Mouse (Mus musculus) urinary bladder, adult 2 months (tissue): ENCODE data around the gene Spire2. TPM values are rescaled to one million over a fixed set of nuclear protein-coding genes. Genes with fewer than 3 reads are reported as not detected.
A peak's percentile ranks its signal among the peaks of the same experiment; 100 is the strongest.

ENCODE experiments used
- DNase-seq: peaks from one replicate; pipeline ENCODE4 v3.0.0; 2022; ENCODE audit warnings: low spot score
- polyA plus RNA-seq: library from polyadenylated mRNA; depleted of rRNA; stranded (reverse); fragments of >200 nt; gene quantifications from 2 replicates; pipeline ENCODE4 v1.2.3, GENCODE M21; 2012

The Spire2 gene
- polyA plus RNA-seq, 1 experiment: 4.8 TPM

DNA sequence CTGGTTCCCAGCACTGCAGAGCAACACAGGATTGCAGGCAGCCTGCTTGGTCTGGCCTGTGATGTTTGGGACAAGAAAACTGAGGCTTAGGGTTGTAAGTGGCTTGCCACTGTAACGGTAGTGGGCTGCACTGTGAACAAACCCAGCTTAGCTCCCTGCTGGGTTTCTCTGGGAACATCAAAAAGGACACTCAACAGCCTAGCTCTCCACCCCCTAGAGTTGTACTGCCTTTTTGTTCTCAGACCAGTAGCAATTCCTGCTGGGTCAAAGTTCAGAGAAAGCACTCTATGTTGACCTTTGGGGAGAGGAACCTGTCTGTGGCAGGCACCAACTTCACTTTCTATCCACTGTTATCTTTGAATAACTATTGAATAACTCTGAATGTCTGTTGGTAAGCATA lies 2.0 kb downstream of the Spire2 start:
- DNase-seq: no peak

DNA sequence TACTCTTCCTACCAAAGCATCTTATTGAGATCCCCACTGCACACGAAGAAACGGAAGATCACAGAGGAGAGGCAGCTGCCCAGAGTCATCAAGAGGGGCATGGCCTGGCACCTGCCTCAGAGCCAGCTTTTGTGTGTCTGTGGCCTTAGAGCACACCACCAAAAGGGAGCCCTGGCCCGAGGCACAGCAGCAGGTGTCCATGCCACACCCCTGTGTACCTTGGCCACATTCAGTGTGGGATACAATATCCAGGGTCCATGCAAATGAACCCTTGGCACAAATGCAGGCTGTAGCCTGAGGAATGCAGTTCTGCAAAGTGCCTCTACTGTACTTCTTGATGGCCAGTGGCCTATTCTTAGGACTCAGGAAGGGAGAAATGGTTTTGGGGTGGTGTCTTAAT lies 5.0 kb downstream of the Spire2 start:
- DNase-seq: no peak

DNA sequence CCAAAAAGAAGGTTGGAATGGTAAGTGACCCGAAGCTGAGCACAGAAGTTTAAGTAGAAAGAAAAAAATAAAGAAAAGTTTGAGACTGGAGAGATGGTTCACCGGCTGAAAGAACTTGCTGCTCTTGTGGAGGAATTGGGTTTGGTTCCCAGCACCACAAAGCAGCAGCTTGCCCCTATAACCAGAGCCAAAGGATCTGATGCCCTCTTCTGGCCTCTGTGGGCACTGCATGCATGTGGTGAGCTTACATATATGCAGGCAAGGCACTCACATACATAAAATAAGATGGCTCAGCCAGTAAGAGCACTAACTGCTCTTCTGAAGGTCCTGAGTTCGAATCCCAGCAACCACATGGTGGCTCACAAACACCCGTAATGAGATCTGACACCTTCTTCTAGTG lies 7.6 kb downstream of the Spire2 start:
- no peak for DNase-seq

DNA sequence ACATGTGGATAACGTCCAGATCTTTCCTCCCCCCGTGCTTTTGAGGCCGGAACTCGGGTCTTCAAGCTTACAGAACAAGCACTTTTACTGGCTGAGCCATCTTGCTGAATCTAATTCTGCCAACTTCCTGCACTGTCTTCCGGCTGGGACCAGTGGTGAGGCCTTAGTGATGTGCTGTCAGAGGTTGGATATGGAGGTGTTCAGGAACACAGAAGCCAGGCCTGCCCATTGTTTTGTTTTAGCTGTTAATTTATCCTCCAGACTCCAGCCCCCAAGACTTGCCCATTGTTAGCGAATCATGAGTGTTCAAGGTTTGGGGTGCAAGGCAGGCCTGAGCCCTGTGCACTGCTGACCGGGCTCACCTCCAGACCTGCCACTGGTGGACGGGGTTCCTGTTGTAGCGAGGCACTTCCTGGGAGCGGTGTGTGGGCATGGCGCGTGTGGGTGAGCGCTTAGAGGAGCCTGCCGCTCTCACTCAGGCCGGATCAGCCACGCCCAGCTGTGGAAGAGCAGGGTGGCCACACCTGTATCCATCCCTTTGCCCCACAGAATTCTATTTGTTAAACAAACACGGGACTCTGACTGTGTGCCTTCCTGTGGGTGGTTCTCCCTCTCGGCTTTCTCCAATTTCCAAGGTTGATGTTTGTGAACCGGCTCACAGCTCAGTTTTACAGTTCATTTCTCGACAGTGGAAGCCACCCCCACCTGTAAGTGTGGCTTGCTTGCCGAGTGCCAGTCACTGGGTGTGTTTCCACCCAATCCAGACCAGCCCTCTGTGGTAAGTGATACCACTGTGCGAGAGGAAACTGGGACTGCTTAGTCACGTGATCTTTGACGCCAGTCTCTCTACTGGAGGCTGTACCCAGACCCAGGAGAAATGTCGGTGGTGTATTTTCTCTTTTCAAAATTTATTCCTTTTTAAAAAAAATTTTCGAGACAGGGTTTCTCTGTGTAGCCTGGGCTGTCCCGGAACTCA lies 8.8 kb downstream of the Spire2 start:
- no peak for DNase-seq

DNA sequence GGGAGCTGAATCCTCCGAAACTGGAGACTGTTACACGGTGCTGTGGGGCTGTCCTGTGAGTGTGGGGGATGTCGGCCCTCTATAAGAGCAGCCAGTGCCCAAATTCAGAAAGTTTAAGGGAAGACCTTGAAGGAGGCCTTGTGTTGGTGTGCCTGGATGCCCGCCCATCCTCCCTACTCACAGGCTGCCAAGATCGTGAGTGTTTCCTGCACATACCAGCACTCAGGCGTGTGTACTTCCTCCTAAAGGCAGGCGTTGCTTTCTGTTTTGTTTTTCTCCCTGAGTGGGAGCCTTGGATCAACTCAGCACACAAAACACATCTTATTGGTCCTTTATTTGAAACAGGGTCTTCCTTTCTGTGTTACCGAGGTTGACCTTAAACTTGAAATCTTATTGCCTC lies 9.7 kb downstream of the Spire2 start:
- DNase-seq: no peak

DNA sequence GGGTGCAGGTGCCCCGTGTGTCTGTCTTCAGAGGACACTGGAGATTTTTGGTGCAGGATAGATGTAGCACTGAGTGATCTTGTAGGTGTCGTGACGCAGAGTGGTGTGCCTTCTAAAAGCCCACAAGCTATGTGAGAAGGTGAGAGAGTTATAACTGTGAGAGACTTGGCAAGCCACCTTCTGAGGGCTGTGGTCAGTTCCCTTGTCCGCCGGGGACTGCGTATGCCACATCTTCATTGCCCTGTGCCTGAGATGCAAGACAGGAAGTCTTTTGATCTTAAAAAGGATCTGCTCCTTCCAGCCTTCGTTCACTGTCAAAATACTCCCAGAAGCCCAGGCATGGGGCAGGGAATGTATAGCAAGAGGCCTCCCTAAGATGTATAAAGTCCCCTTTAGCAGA lies 10.4 kb downstream of the Spire2 start:
- no peak for DNase-seq

DNA sequence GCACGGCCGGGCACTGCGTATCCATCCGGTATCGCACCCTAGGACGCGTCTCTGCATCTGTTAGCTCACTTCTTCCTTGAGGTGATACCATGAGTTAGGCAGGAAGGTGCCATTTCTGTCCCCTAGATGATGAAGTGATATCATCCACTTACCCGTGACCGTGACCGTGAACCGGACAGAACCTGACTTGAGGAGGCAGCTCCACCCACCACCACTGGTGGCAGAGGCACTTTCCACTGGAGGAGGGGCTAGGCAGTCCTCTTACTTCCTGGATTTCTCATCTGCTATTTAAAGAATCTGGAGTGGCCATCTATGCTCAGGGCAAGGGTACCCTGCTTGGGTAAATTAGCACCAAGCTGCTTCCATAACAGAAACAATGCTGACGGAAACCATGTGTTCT lies 10.9 kb downstream of the Spire2 start:
- DNase-seq: no peak

DNA sequence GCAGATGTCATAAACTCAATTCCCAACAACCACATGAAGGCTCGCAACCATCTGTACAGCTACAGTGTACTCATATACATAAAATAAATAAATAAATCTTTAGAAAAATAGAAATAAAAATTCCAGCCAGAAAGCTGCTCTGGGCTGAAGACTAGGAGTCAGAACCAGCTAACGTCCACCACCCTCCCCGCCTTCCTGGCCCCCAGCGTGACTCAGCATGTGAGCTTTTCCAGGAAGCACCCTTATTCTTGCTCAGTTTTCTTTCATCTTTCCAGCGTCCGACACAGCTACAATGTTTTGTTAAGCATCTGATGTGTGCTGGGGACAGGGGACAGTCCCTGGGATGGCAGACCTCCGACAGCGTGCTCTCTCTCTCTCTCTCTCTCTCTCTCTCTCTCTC lies 12.6 kb downstream of the Spire2 start:
- DNase-seq: no peak

DNA sequence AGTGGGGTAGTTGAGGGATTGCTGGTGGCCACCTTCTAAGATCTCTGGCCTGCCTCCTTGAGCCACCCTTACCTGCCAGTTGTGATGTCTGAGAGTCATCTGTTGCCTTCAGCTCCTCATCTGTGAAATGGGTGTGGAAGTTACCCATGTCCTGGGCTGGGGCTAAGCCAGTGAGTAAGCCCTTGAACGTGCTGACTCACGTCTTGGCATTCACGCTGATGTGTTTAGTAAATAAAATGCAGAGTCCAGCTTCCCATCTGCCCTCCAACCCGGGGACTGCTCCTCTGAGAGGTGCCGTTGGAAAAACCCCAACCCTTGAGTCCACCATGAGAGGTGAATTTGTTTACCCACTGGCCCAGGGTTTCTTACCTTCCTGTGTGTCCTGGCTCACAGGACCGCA lies 13.3 kb downstream of the Spire2 start:
- no peak for DNase-seq

DNA sequence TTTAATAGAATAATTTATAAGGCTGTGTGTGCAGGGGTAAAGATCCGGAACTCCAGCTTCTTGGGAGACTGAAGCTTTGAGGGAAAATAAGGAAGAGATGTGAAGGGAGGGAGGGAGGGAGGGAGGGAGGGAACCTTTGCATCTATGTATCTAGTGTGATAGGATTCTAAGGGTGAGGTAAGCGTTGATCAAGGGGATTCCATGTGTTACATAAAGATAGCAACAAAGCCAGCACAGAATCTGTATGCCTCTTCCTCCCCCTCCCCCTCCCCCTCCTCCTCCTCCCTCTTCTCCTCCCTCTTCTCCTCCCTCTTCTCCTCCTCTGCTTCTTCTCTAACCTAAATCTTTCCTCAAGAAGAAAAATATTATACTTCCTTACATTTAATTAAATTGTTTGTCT lies 14.8 kb downstream of the Spire2 start:
- DNase-seq: no peak

DNA sequence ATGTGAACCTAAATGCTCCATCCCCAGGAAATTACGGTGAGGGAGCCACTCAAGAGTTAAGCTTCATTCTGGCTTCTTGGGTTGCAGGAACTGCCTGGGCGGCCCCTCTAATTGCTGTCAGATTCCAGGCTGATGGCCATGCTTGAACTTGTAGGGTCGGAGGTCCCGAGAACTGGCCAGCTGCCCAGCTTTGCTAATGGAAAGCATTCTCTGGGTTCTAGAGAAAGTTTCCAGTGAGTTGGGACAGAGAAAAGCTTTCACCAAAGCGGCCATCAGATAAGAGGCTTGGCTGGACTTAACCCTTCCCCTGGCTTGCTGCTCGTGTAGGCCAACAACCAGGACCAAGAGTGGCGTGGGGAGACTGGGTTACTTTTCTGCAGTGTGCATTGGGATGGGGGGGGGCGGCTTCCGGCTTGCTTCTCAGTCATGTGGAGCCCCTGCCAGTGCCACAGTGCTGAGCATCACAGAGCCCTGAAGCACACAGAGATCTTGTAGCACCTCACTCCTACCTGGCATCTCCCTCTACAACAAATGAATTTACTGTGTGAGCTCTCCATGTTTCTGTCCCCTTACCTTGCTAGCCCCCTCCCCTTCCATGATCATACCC lies 15.8 kb downstream of the Spire2 start:
- DNase-seq: no peak

DNA sequence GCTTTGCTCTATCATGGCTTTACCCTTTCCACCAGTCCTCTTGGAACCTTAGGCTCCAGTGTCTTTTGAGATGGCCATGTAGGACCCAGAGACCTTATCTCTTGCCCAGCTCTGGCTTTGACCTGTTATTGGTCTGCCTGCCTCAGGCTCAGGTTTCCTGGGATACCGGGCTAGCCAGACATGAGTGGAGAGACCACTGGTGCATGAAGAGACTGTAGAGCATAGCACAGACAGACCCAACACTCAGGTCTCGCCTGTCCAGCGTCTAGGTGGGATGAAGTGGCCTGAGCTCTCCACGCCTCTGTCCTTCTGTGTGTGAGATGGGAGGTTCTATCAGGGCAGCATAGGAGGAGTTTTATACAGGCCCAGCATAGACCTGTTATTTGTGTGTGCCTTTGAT lies 16.6 kb downstream of the Spire2 start:
- DNase-seq: no peak

DNA sequence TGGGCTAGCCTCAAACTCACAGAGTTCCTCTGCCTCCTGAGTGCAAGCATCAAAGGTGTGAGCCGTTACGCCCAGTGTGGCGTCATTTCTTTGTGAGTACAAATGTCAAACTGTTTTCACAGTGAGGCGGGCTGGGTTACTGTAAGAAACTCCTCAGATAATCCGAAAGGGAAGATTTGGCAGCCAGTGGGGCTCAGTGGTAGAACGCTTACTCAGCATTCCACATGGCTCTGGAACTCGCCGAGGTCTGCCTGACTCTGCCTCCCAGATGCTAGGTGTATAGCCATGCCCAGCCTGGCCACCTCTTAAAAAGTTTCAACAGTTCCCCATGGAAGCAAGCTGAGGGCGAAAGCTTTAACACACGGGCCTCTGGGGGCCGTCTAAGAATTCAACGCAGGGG lies 19.6 kb downstream of the Spire2 start:
- DNase-seq: no peak

DNA sequence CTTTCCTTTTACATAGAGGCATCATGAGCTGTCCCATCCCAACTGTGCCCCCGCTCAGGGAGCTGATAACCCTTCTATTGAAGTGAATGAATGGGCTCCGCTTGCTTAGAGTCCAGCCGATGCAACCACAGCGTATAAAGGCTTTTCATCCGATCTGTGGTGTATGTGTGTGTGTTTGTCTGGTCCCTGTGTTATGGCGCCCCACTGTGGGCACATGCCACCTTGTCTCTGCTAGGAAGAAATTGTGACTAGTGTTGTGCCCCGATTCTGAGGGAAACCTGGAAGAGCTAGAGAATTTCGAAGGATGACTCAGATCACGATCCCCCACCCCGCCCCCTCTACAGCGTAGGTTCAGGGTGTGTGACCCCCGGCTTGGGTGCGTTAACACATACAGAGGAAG lies 20.3 kb downstream of the Spire2 start:
- DNase-seq: no peak

DNA sequence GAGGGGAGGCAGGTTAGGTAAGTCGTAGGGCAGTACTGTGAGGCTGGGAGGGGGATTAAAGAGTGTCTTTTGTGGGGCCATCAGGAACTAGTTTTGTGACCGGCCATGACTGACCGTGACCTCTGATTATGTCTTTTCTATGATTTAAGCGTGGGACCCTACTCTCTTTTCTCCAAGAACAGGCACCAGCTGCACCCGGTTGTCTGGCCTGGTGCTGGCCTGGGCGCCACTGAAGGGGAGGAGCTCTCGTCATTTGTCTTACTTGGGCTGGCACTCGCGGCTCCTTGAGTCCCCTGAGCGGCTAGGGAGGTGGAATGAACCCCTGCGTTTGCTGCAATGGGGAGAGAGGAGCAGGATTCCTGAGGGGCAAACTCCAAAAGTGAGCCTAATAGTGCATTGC lies 20.7 kb downstream of the Spire2 start:
- no peak for DNase-seq

DNA sequence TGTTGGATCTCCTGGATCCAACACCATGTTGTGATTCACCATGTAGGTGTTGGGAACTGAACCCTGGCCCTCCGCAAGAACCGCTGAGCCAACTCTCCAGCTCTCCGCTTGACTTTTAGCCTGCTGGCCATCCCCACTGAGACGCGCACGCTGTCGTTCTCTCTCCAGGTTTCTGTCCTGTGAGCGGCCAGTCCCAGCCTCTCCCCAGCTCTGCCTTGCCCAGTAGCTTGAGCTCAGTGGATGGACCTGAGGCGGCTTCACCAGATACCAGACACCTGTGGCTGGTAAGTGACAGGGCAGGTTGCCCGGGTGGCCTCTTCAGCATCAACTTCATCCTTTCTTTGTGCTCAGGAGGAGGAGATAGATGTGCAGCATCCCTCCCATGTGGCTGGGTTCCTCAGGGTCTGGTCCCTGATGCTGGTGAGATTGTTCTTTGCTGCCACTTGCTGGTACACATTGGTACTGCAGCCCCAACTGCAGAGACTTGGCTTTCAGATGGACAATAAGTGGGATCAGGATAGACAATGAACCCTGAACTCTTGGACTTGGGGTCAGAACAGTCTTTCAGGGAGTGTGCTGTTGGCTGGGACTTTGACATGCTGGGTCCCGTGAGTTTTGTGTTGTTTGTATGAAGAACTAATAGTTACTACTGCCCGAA lies 28.7 kb downstream of the Spire2 start:
- DNase-seq: peak; percentile 45

DNA sequence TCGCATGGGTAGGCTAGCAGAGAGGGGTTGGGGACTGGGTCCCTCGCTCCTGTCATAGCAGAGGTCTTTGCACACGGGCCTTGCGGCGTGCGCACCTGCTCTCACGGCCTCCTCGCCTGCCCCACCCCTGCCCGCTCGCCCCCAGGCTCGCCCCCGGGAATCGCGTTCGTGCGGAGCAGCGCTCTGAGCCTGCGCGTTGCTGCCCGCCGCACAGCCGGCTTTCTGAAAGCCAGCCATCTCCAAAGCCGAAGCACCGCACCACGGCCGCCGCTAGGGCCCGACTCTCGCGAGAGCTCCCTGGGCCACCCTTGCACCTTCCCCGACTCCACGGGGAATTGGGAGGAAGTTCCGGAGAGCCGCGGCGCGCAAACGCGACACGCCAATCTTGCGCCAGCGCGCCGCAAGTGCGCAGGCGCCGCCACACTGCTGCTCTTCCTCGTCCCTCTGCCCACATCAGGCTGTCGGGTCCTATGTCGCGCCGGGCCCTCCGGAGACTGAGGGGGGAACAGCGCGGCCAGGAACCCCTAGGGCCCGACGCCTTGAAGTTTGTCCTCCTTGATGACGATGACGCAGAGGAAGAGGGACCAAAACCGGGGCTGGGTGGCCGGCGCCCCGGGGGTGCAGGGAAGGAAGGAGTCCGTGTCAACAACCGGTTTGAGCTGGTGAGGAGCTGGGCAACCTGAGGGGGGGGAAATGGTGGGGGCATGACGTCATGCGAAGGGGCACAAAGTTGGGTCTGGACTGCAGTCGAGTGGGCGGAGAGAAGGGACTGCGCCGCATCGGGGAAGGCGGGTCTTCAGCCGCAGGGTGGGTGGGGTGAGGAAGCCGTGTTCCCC lies 41.1 kb downstream of the Spire2 start, which contains the start of gene Tcf25:
TSS of gene Tcf25 (plus strand) at position 351 of the 836 bp plus-strand sequence.
- DNase-seq: peak; percentile 89

DNA sequence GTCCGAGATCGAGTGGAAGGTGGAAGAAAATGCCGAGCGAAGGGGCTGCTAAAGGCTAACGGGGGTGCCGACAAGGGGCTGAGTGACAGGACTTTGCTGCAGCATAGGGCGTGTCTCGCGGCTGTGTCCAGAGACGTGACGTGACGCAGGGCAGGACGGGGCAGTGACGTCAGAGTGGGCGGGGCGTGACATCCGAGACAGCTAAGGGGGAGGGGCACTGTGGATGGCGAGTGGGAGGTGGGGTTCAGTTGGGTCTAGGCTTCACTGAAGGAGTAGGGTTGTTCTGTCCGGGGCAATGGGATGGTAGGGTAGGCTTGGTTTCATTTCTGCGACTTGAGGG lies 41.7 kb downstream of the Spire2 start:
- peak; percentile 89 for DNase-seq

DNA sequence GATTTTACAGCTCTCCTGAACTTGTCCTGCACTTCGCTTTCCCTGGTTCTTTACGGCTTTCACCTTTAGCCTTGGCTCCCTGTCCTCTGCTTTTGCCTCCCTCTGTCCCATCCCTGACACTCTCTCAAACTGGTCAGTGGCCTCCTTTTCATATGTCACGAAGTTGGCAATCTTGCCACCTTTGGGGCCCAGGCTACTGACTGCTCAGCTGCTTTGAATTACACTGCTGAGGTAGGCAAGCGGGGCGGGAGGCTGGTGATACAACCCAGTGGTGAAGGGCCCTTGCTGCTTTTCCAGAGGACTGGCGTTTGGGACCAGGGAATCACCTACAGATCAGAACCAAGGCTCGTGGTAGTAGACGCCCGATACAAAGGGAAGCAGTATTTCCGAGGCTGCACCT lies 43.2 kb downstream of the Spire2 start:
- no peak for DNase-seq

DNA sequence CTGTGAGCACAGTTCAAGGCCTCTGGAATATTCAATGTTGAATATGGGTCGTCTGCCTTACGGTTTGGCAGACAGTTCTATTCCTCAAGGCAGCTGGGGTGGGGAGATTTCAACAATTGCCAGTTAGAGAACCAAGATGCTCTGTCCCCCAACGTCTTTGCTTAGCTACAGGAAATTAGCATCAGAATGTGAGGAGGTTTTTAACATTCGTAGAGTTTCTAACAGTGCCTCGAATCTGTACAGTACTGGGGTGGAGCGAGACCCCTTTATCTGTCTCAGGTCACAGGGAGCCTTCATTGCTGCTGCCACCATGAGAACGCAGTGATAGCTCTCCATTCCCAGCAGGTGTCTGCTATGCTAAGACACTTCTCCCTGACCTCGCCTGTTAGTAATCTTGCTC lies 43.6 kb downstream of the Spire2 start:
- DNase-seq: no peak

DNA sequence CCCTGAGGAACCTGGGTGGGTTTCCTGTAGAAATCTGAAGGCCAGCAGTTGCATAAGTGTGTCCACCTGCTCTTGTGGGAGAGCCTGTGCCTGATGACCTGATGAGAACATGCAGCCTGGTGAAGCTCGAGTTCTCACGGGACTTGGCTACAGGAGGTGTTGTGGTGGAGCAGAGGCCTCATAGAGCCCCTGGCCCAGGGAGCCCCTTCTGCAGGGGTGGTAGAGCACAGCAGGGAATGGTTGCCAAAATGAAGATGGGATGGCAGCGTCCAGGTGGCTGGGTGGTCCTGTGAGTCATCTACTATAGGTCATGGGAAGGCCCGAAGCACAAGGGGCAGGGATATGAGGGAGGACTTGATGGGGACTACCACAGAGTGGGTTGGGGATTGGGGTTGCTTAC lies 49.2 kb downstream of the Spire2 start:
- no peak for DNase-seq

DNA sequence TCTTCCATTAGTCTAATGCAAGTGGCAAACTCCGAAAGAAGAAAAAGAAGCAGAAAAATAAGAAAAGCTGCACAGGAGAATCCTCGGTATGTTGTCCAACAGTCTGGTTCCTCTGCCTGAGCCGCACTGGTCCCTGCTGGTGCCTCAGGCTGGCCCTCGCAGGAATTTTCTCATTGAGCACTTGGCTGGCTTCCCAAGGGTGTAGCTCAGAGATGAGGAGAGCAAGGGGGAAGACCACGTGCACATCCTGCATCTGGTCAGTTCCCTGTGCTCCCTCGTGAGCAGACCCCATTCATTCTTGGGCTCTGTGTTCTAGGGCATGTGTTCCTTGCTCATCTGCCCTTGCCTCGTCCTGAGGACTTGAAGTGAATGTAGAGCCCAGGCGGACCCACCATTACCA lies 50.0 kb downstream of the Spire2 start:
- DNase-seq: no peak
